Mouse (Mus musculus) liver, adult (tissue): ENCODE measurements around the gene Bcl11a.

Experiments used
- GATA4 ChIP-seq: IDR thresholded peaks from 2 replicates; pipeline ENCODE4 v1.6.1; 2014; ENCODE audit warnings: mild to moderate bottlenecking, low read length; ENCODE audit not compliant: insufficient replicate concordance

Gene Bcl11a

DNA sequence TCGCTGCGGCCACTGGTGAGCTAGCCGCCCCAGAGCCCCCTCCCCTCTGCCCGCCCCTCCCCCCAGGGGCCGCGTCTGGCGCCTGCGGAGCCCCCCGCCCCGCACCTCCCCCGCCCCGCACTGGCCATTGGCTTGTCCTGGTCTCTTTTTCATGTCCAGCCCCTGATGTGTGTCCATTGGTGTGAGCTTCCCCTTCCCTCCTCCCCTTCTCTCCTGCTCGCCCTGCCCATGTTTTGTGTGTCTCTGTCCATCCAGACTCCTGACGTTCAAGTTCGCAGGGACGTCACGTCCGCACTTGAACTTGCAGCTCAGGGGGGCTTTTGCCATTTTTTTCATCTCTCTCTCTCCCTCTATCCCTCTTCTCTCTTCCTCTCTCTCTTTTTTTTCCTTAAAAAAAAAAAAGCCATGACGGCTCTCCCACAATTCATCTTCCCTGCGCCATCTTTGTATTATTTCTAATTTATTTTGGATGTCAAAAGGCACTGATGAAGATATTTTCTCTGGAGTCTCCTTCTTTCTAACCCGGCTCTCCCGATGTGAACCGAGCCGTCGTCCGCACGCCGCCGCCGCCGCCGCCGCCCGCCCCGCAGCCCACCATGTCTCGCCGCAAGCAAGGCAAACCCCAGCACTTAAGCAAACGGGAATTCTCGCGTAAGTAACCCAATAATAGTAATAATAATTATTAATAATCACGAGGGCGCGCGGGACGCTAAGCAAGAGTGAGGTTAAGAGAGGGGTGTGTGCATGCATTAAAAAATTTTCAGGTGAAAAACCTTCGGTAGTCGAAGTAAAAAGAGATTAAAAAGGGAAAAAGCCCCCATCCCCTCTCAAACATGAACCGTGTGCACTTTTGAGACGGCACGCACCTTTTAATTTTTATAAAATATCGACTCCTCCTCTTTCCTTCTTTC is at the start of gene Bcl11a:
Bcl11a (plus strand) TSS at position 262 of the 911 bp plus-strand sequence.
- no peak for TF ChIP-seq GATA4

- TF ChIP-seq GATA4: no peak
Observed at GRCm38 (mm10) chr11:24044025-24044424, 33.8 kb upstream of the Bcl11a start.

DNA sequence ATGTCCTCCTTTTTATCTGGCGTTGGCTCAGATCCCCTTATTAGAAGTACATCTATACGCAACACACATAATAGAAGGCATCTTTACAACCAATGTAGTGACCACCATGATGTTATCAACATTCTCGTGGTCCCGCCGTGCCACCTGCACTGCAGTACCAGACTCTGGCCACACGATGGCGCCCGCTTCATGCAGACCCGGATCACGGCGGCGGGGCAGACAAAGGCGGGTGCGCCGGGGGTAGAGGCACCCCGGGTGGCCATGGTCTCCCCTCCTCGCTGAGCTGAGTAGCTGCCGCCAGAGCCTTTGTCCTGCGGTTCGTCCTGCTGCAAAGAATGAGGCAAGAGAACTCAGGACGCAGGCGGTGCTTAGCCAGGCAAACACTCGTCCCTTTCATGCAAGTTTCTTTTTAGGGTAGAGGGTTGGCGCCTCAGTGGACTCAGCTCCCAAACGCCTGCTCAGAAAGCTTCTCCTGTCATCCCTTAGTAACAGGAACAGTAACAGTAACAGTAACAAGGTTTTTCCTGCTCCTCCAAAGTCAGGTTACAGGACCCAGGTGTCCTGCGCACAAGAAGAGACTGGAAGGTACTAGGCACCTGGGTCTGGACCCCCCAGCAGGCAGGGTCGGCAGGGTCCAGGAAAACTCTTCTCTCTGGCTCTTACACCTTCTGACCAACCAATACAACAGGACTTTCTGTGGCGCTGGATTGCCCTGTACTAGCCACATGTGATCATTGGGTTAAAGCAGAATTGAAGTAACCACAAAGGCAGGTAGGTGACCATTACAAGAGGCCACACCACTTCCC is 28.4 kb upstream of the Bcl11a start:
- no peak for TF ChIP-seq GATA4

- TF ChIP-seq GATA4: no peak
Observed at GRCm38 (mm10) chr11:24050032-24050757, 27.7 kb upstream of the Bcl11a start.

DNA sequence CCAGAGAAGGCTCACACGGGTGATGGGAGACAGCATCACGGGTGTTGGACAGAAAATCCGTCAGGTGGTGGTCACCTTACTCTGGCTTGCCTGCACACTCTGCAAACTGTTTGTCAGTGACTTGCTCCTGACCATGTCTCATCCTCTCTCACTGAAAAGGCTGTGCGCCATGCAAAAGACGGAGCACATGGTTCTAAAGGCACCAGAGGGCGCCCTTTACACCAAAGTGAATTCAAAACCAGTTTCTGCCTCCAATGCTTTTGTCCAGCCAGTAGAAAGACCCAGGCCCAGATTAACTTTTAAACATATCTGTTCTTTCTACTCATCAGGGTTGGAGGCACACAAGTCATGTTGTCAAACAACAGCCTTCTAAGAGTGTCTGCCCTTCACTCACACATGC is 25.0 kb upstream of the Bcl11a start:
- no peak for TF ChIP-seq GATA4

DNA sequence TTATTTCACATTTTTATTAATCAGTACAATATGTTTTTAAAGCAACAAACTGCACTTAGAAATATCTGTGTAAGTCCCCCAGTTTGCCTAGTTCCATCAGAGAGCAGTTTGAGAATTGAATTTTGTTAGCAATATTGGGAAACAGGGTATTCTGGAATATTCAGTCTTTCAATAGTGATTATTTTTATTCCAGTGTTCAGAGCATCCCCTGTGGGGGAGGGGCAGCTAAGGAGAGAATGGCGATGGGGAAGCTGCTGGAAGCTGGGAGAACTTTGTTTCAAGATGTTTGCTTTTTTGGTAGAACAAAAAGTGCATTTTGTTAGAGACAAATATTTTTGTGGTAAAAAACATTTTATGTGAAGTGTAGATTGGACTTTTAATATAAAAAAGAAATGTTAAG is 18.7 kb upstream of the Bcl11a start:
- no peak for TF ChIP-seq GATA4

GRCm38 (mm10) chr11:24060428-24060827 is 17.4 kb upstream of the Bcl11a start:
- TF ChIP-seq GATA4: no peak

DNA sequence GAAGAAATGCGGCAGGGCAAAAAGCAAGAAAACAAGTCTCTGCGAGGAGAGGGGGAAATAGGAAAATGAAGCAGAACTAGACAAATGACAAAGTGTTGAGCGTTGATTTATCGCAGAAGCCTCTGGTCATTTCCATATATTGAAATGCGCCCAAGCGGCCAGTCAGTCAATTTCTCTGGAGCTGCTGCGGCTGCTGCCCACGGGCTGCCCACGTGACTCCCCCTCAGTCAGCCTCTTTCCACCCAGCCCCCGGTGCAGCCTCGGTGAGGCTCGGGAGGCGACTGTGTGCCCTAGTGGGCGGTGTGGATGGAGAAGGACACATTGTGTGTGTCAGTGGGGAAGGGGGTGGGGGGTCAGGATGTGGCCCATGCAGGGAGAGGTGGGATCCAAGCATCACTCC is 16.0 kb upstream of the Bcl11a start:
- TF ChIP-seq GATA4: no peak

DNA sequence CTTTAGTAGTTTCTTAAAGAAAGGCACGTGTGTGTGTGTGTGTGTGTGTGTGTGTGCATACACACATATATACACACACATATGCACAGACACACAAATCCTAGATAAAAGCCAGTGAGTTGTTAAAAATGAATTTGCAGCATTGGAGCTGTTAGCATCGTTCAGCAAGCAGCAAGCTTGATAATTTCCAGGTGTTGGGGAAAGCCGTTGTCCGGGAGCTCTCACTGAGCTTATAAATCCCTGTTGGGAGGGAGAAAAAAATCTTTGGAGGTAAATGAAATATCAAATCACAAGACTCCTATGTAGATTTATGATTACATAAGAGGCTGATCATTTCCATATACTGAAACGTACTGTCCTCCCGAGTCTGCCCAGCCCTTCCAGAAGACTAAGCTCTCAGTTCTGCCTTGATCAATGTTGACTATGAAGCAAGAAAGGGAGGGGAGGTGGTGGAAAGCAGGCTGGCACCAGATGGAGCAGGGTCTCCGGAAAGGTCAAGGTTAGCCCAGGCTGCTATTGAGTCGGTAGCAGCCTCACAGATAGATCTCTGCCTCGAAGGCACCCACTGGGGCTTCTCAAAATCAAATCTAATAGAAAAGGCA is 15.3 kb upstream of the Bcl11a start:
- TF ChIP-seq GATA4: no peak

GRCm38 (mm10) chr11:24064221-24064620 is 13.6 kb upstream of the Bcl11a start:
- TF ChIP-seq GATA4: no peak

DNA sequence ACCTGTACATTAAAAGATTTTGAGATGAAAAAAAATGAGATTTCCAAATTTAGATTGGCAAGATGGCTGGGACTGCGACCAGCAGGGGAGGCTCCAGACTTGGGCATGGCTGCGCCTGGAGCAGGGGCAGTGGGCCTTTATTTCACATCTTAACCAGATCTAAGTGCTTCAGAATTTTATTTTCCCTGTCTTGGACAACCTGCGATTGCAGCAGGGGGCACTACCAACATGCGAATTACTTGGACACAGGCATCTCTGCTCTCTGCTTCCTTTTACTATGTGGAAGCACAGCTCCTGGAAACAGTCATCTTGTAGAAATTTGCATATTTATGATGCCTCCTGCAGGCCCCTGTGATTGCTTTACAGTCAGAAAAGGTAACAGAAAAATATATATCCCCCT is 12.5 kb upstream of the Bcl11a start:
- no peak for TF ChIP-seq GATA4

- no peak for TF ChIP-seq GATA4
Observed at GRCm38 (mm10) chr11:24074021-24074591, 3.8 kb upstream of the Bcl11a start.

DNA sequence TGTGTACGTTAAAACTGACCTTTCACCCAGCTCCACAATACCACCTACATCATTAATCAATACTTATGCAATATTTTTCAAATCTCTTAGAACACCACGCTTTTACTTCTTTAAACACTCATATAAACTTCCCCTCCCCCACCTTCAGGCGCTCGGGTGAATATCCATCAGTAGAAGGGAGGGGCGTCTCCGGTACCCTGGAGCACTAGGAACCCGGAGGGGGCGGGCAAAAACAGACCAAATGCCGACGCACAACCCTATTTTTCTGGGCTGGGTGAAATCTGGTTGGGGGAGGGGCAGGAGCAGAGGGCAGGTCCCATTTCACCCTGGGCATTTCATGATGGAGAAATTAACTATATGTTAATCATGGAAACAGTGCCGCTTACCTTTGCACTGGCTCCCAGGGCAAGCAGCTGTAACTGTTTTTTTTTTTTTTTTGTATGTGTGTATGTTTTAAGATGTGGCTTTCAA is 3.2 kb upstream of the Bcl11a start, which contains the start of gene A830031A19Rik:
A830031A19Rik (minus strand) TSS at position 421 of the 471 bp plus-strand sequence.
- TF ChIP-seq GATA4: no peak

GRCm38 (mm10) chr11:24075486-24076126 is 2.2 kb upstream of the Bcl11a start:
- TF ChIP-seq GATA4: no peak
